Mouse (Mus musculus) thymus, adult 18-20 months (tissue): ENCODE measurements around the gene Gm5105.

ENCODE experiments used
- DNase-seq, 2 experiments: peaks; one replicate each; pipeline ENCODE4 v3.0.0; 2022; ENCODE audit warnings: mixed read lengths in 2 of 2

Gene Gm5105

GRCm38 (mm10) chr3:138022651-138023050 lies 44.5 kb downstream of the Gm5105 start:
- DNase-seq = no peak

- no peak for DNase-seq
Measured at GRCm38 (mm10) chr3:138022003-138022402, 45.2 kb downstream of the Gm5105 start.

GRCm38 (mm10) chr3:138016810-138017209 lies 50.4 kb downstream of the Gm5105 start:
- no peak for DNase-seq

GRCm38 (mm10) chr3:138014725-138015124 lies 52.5 kb downstream of the Gm5105 start:
- no peak for DNase-seq

GRCm38 (mm10) chr3:138012351-138012750 lies 54.8 kb downstream of the Gm5105 start:
- DNase-seq = no peak

GRCm38 (mm10) chr3:138008152-138008551 lies 59.0 kb downstream of the Gm5105 start:
- DNase-seq = no peak

GRCm38 (mm10) chr3:138006896-138007295 lies 60.3 kb downstream of the Gm5105 start:
- DNase-seq = no peak

GRCm38 (mm10) chr3:138003264-138003663 lies 63.9 kb downstream of the Gm5105 start:
- no peak for DNase-seq

- no peak for DNase-seq
Measured at GRCm38 (mm10) chr3:138002545-138002944, 64.6 kb downstream of the Gm5105 start.

- DNase-seq = no peak
Measured at GRCm38 (mm10) chr3:138001865-138002264, 65.3 kb downstream of the Gm5105 start.

GRCm38 (mm10) chr3:138000724-138001069 lies 66.5 kb downstream of the Gm5105 start:
- no peak for DNase-seq

GRCm38 (mm10) chr3:138000062-138000723 lies 67.0 kb downstream of the Gm5105 start:
- no peak for DNase-seq

- no peak for DNase-seq
Measured at GRCm38 (mm10) chr3:137999224-137999790, 67.9 kb downstream of the Gm5105 start.
